Mouse (Mus musculus) myocyte (in vitro differentiated cells): ENCODE measurements around the gene Sox11. TPM values are rescaled to one million over a fixed set of nuclear protein-coding genes. Genes with fewer than 3 reads are reported as not detected.

ENCODE experiments used
- H3K27me3 ChIP-seq: one replicate; pipeline ENCODE4 v1.6.1; 2011; ENCODE audit not compliant: control insufficient read depth, insufficient read depth, insufficient read length
- H3K36me3 ChIP-seq: one replicate; pipeline ENCODE4 v1.6.1; 2011; ENCODE audit not compliant: control insufficient read depth, insufficient read depth
- H3K4me2 ChIP-seq: one replicate; pipeline ENCODE4 v1.6.1; 2011; ENCODE audit warnings: low read depth, control low read depth
- H3K4me3 ChIP-seq: one replicate; pipeline ENCODE4 v1.5.1; 2011; ENCODE audit warnings: mild to moderate bottlenecking, control low read depth, moderate library complexity
- H3K79me2 ChIP-seq: one replicate; pipeline ENCODE4 v1.6.1; 2011; ENCODE audit not compliant: control insufficient read depth, insufficient read depth
- H3ac ChIP-seq: one replicate; pipeline ENCODE4 v1.6.1; 2011; ENCODE audit not compliant: control insufficient read depth, insufficient read length
- CEBPB ChIP-seq: IDR thresholded peaks from 2 replicates; pipeline ENCODE4 v1.6.1; 2011; ENCODE audit warnings: mild to moderate bottlenecking, moderate library complexity; ENCODE audit not compliant: poor library complexity, insufficient read depth, severe bottlenecking
- E2F4 ChIP-seq: IDR thresholded peaks from one replicate; pipeline ENCODE4 v1.6.1; 2011; ENCODE audit warnings: mild to moderate bottlenecking, control low read depth, moderate library complexity; ENCODE audit not compliant: insufficient read depth
- MAX ChIP-seq: IDR thresholded peaks from one replicate; pipeline ENCODE4 v1.6.1; 2011; ENCODE audit warnings: low read depth, mild to moderate bottlenecking, control low read depth
- MYOD1 ChIP-seq, 3 experiments: IDR thresholded peaks; one replicate each; pipeline ENCODE4 v1.6.1; 2011; ENCODE audit warnings: control low read depth in 2 of 3, low read depth in 2 of 3, mild to moderate bottlenecking in 2 of 3, moderate library complexity in 1 of 3; ENCODE audit not compliant: insufficient read length in 2 of 3, control insufficient read depth in 1 of 3
- MYOG ChIP-seq, 3 experiments: IDR thresholded peaks; one replicate each; pipeline ENCODE4 v1.6.1; 2011; ENCODE audit warnings: control low read depth in 2 of 3, low read depth in 2 of 3, mild to moderate bottlenecking in 2 of 3; ENCODE audit not compliant: insufficient read length in 2 of 3, control insufficient read depth in 1 of 3, insufficient read depth in 1 of 3
- POLR2A ChIP-seq: IDR thresholded peaks from one replicate; pipeline ENCODE4 v1.6.1; 2011; ENCODE audit warnings: low read depth, mild to moderate bottlenecking, control low read depth, moderate library complexity; ENCODE audit not compliant: insufficient read length
- POLR2AphosphoS2 ChIP-seq: IDR thresholded peaks from one replicate; pipeline ENCODE4 v1.6.1; 2011; ENCODE audit warnings: low read depth, control low read depth; ENCODE audit not compliant: insufficient read length
- REST ChIP-seq: IDR thresholded peaks from one replicate; pipeline ENCODE4 v1.6.1; 2011; ENCODE audit warnings: mild to moderate bottlenecking, control low read depth, moderate library complexity; ENCODE audit not compliant: insufficient read depth, insufficient read length
- SRF ChIP-seq: IDR thresholded peaks from one replicate; pipeline ENCODE4 v1.6.1; 2011; ENCODE audit warnings: low read depth; ENCODE audit not compliant: control insufficient read depth, insufficient read length
- TCF12 ChIP-seq: IDR thresholded peaks from one replicate; pipeline ENCODE4 v1.6.1; 2011; ENCODE audit warnings: mild to moderate bottlenecking, control low read depth; ENCODE audit not compliant: poor library complexity, insufficient read depth, severe bottlenecking
- TCF3 ChIP-seq: IDR thresholded peaks from one replicate; pipeline ENCODE4 v1.6.1; 2011; ENCODE audit warnings: low read depth, control low read depth; ENCODE audit not compliant: insufficient read length
- USF1 ChIP-seq: IDR thresholded peaks from one replicate; pipeline ENCODE4 v1.6.1; 2011; ENCODE audit warnings: low read depth, mild to moderate bottlenecking, control low read depth, moderate library complexity
- polyA plus RNA-seq: library from polyadenylated mRNA; unstranded; fragments of >200 nt; fragmentation: generic; extraction: Trizol; gene quantifications from one replicate; pipeline ENCODE4 v1.2.1, GENCODE M21; 2012; ENCODE audit warnings: missing spikeins

Gene Sox11
- polyA plus RNA-seq, 1 experiment, result 11.3 TPM

DNA sequence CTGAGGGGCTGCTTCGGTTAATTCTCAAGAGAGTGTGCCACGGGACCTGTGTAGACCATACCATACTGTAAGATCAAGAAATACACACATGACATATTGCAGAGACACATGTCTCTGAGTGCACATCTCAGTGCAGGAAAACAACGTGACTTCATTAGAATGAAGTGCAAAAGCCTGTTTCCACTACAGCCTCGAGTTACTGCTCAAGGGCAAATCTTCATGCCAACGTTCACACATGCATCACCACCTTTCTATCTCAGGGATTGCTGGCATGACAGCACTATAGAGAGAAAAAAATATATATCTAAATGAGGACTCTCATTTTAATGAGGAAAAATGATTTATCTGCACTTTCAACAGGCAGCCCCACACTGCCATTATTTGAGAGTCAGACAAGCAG, 14.2 kb upstream of the Sox11 start:
- H3K27me3 ChIP-seq, result no peaks in the 10 kb centered on the region
- TF ChIP-seq TCF3 (no peak), USF1 (no peak), TCF12 (no peak), MAX (no peak), REST (no peak), MYOG (IDR thresholded peaks at IDR 0.05; ENCODE audit: control insufficient read depth in 1 of 3, insufficient read depth in 1 of 3, insufficient read length in 2 of 3, low read depth in 2 of 3) (no peak), SRF (no peak), E2F4 (no peak), MYOD1 (IDR thresholded peaks at IDR 0.05; ENCODE audit: control insufficient read depth in 1 of 3, insufficient read length in 2 of 3, low read depth in 2 of 3) (no peak), POLR2AphosphoS2 (no peak), POLR2A (no peak), CEBPB (no peak)
- no peaks in the 10 kb centered on the region for H3K36me3 ChIP-seq
- no peaks in the 10 kb centered on the region for H3K79me2 ChIP-seq
- H3K4me2 ChIP-seq, result no peak overlapping the region
- no peak overlapping the region for H3ac ChIP-seq
- no peak overlapping the region for H3K4me3 ChIP-seq

DNA sequence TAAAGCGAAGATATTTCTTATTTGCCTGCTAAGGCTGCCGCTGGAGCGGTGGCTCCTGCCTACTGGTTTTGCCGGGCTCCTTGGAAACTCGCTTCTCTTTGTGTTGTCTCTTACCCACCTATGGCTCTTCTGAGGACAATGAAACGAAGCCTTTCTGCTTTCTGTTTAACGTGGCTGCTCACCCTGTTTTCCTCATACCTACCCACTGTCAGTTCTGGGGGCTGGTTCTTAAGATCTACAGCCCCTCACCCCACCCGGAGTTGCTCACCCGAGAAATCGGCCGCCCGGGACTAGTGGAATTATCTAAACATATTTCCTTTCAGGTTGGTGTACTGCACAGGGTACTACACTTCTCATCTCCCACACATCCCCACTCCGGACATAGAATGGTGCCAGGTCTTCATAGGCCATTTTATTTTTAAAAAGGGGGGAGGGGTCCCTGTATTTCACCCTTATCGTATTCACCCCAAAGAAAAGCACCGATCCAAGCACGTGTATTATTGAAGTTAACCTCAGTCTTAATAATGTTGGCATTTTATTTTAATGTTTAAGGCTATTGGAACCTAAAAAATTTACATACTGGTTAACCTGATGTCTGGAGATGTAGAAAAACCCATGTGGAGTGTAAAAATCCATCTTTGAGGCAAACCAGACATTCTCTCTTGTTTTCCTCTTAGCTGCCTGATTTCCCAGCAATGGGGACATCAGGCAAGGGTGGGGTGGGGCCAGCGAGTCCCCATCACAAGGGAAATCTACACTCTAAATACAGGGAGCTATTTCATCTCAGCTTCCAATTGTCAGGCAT, 1.4 kb upstream of the Sox11 start:
- H3K4me2 ChIP-seq, result peak overlapping the region; percentile 96
- H3K79me2 ChIP-seq, result peaks cover 26% of the 10 kb centered on the region
- TF ChIP-seq CEBPB (no peak), MYOG (IDR thresholded peaks at IDR 0.05; ENCODE audit: control insufficient read depth in 1 of 3, insufficient read depth in 1 of 3, insufficient read length in 2 of 3, low read depth in 2 of 3) (no peak), SRF (no peak)
- peak overlapping the region; percentile 93 for H3ac ChIP-seq
- H3K27me3 ChIP-seq, result no peaks in the 10 kb centered on the region
- H3K36me3 ChIP-seq, result no peaks in the 10 kb centered on the region
- peak overlapping the region; percentile 94 for H3K4me3 ChIP-seq

DNA sequence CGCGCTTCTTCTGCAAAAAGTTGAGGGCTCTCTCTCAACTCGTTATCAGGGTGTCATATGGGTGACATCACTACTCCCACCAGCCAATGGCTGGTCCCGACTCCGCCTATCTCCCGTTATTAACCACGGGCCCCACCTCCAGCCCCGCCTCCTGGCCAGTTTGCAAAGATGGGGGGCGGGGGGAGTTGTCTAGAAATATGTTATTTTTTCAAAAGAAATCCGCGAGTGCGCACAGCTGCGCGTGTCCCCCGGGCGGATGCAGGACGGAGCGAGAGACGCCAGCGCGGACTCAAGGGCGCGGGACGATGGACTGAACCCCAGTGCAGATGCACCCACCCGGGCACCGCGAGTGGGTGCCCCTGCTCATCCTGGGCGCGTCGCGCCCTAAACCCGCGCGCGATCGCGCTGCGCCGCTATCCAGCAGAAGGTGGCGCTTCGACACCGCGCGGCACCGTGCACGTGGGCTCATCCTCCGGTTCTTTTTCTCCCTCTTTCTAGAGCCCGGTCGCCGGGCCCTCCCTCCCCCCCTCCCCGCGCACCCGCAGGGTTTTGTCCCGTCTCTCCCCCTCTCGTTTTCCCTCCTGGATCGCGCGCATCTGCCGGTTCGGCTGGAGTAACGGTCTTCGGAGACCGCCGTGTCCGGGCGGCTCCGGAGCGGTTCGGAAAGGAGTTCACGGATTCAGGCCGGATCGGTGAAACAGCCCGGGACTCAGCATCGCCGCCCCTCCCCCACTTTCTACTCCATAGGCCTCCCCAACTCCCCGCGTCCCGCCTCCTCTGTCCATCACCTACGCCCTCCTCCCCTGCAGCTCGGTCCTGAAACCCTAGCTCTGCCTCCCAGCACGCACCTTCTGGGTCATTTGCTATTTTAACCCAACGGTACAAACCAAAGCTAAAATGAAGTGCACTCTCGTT, 574 bp upstream of the Sox11 start:
- Histone ChIP-seq H3K27me3 (no peaks in the 10 kb centered on the region), H3K4me3 (peak overlapping the region; percentile 94), H3K4me2 (peak overlapping the region; percentile 96), H3ac (peak overlapping the region; percentile 93), H3K79me2 (peaks cover 35% of the 10 kb centered on the region), H3K36me3 (no peaks in the 10 kb centered on the region)
- peak in 2 of 3 experiments; percentile 42 to 56 for TF ChIP-seq MYOG (IDR thresholded peaks at IDR 0.05; ENCODE audit: control insufficient read depth in 1 of 3, insufficient read depth in 1 of 3, insufficient read length in 2 of 3, low read depth in 2 of 3)
- no peak for TF ChIP-seq TCF12
- peak; percentile 38 for TF ChIP-seq POLR2AphosphoS2
- peak; percentile 74 for TF ChIP-seq POLR2A
- TF ChIP-seq MYOD1 (IDR thresholded peaks at IDR 0.05; ENCODE audit: control insufficient read depth in 1 of 3, insufficient read length in 2 of 3, low read depth in 2 of 3), result peak in 1 of 3 experiments; percentile 14
- no peak for TF ChIP-seq USF1
- TF ChIP-seq SRF, result no peak
- TF ChIP-seq CEBPB, result no peak
- peak; percentile 22 for TF ChIP-seq E2F4
- no peak for TF ChIP-seq TCF3

DNA sequence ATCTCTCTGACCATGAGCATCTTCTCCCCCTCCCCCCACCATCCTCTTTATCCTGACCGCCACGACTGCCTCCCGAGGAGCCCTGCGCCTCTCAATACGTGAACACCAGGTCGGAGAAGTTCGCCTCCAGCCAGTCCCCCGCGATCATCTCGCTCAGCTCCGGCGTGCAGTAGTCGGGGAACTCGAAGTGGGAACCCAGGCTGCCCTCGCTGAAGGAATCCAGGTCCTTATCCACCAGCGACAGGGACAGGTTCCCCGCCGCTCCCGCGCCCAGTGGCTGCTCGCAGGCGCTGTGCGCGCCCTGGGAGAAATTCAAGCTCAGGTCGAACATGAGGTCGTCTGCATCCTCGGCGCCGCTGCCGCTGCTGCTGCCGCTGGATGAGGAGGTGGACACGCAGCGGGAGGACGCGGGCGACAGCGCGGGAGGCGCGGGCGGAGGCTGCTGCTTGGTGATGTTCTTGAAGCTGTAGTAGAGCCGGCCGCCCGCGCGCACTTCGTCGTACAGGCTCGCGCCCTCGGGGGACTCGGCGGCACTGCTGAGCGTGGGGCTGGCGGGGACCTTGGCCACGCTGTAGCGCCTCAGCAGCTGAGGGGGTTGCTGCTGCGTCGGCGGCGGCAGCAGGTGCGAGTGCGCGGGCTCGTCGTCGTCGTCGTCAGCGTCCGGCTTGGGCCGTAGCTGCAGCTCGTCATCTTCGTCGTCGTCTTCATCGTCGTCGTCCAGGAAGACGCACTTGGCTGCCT, 1.1 kb downstream of the Sox11 start:
- peak overlapping the region; percentile 94 for H3K4me3 ChIP-seq
- no peaks in the 10 kb centered on the region for H3K27me3 ChIP-seq
- peaks cover 51% of the 10 kb centered on the region for H3K79me2 ChIP-seq
- peak overlapping the region; percentile 61 for H3K4me2 ChIP-seq
- peaks cover 7% of the 10 kb centered on the region for H3K36me3 ChIP-seq
- H3ac ChIP-seq, result peak overlapping the region; percentile 93
- TF ChIP-seq MYOD1 (IDR thresholded peaks at IDR 0.05; ENCODE audit: control insufficient read depth in 1 of 3, insufficient read length in 2 of 3, low read depth in 2 of 3) (peak in 2 of 3 experiments; percentile 69 to 83), POLR2AphosphoS2 (peak; percentile 44), E2F4 (no peak), SRF (peak; percentile 26), TCF3 (peak; percentile 37), MYOG (IDR thresholded peaks at IDR 0.05; ENCODE audit: control insufficient read depth in 1 of 3, insufficient read depth in 1 of 3, insufficient read length in 2 of 3, low read depth in 2 of 3) (peak in 2 of 3 experiments; percentile 74 to 78), POLR2A (peak; percentile 49), TCF12 (no peak)
